Mouse (Mus musculus) C2C12 (cell line): Measurements from ENCODE around the gene Esr2.

Experiments
- CEBPB ChIP-seq: IDR thresholded peaks from one replicate; pipeline ENCODE4 v1.6.1; 2011; ENCODE audit warnings: low read depth, mild to moderate bottlenecking, control low read depth, moderate library complexity
- CTCF ChIP-seq: IDR thresholded peaks from one replicate; pipeline ENCODE4 v1.5.1; 2011; ENCODE audit not compliant: control insufficient read depth, insufficient read depth, insufficient read length

GRCm38 (mm10) chr12:76179051-76179450 is 2.0 kb upstream of the Esr2 start:
- TF ChIP-seq CTCF (no peak), CEBPB (no peak)
